Mouse (Mus musculus): Measurements from ENCODE around the gene Procr.

The Procr gene

DNA sequence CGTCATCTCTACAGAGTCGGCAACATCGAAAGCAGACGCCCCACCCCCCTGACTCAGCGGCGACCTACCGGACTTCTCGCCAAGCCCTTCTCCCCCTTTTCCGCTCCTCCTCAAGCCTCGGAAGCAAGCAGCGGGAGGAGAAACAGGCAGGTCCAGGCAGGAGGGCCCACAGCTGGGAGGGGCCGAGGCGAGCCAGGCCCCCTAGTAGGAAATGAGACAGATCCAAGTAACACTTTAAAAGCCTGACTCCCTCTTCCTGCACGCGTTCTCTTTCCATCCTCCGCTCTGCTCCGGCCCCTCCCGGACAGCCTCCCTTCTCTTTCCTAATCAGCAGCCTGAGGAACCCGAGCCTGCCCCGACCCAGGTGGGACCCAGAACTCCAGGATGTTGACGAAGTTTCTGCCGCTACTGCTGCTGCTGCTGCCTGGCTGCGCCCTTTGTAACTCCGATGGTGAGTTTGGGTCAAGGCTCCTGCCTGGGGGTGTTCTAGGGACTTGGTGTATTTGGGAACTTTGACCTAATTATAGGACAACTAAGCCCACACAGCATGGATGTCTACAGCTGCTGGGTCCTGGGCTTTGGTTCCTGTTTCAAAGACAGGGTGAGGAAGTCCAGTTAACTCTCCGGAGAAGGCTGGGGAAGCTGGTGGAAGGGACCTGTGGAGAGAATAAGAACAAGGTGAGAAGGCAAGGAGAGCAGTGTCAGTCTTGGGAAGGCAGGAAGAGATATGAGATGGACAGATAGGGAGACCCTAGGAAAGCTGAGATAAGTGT lies at the start of gene Procr:
Gene Procr (plus strand): TSS at position 104 of the 773 bp plus-strand sequence.
- Histone ChIP-seq H3K36me3 (ENCODE audit: control insufficient read depth, insufficient read depth, low read length, poor library complexity, severe bottlenecking) (no peaks in the 10 kb centered on the region), H3K27me3 (ENCODE audit: control insufficient read depth, insufficient read depth, low read length, poor library complexity, severe bottlenecking) (no peaks in the 10 kb centered on the region)
- no peak for DNase-seq (ENCODE audit: low read depth, low spot score)

DNA sequence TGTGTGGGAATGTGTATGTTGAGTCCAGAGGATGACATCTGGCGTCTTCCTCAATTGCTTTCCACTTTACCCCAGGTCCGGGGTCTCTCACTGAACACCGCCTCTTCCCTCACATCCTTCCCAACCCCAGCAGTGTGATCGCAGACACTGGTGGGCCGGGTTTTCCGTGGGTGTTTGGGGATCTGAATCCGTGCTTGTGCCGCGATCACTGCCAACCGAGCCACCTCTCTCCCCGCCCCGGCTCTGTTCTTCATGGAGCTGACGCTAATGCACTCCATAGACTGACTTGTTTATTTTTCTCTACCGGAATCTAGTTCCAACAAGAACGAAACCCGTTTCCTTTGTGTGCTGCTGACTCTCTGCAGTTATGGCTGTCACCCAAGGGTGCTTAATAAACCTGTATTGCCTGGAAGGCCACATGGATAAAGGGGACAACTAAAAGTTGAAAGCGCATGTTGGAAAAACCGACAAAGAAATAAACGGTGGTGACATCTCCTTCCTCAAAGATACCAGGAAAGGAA lies 49.5 kb upstream of the Procr start:
- DNase-seq (ENCODE audit: low read depth, low spot score): no peak
- no peaks in the 10 kb centered on the region for H3K27me3 ChIP-seq (ENCODE audit: control insufficient read depth, insufficient read depth, low read length, poor library complexity, severe bottlenecking)
- peaks cover 11% of the 10 kb centered on the region for H3K36me3 ChIP-seq (ENCODE audit: control insufficient read depth, insufficient read depth, low read length, poor library complexity, severe bottlenecking)

DNA sequence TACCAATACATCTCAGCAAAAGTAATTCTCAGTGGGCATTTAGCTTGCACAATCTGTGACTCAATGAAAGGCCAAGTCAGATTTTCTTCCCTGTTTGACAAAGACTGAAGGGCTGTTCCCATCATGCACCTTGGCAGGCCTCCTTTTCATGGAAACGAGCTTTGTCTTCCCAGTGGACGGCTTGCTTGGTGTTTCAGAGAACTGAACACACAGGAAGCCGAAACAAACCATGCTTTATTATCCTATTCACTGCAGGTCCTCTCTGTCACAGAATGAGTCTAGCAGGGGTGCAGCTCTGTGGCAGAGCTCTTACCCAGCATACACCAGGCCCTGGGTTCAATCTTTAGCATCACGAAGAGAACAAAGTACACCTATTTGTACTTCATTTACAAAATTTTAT lies 47.3 kb upstream of the Procr start:
- no peaks in the 10 kb centered on the region for H3K27me3 ChIP-seq (ENCODE audit: control insufficient read depth, insufficient read depth, low read length, poor library complexity, severe bottlenecking)
- H3K36me3 ChIP-seq (ENCODE audit: control insufficient read depth, insufficient read depth, low read length, poor library complexity, severe bottlenecking): peaks cover 15% of the 10 kb centered on the region
- DNase-seq (ENCODE audit: low read depth, low spot score): no peak

DNA sequence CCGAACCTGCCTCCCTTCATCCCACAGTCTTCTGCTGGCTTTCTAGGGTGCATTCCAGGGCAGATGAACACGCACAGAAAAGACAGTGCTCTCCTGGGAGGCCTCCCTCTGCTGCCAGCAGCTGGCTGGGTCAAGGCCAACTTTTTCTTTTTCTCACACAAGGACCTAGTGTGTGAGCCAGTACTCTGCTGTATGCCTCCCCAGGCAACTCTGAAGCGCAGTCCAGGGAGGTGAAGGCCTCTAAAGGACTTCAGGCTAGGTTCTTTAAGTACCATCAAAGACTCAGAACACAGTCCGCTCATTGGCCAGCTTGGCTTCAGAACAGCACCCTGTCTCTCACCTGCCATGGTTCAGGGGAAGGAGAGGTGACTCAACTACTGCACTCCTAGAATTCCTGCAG lies 43.7 kb upstream of the Procr start:
- no peak for DNase-seq (ENCODE audit: low read depth, low spot score)

DNA sequence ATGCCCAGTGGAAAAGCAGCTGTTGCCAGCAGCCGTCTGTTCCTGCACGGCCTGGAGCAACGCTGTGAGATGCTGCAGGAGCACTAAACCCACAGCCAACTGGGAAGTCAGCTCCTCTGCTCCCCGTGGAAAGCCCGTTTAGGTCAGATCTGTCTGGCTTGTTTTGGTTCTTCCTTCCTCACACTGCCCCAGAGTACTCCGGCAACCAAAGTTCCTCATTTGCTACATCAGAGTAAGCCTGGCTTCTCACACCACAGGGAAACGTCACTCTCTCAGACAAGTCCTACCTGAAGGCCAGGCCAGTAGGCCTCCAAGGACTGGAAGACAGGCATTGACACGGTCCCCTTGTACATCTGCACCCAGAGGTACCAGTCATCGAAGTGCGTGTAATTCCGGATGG lies 40.4 kb upstream of the Procr start:
- Histone ChIP-seq H3K36me3 (ENCODE audit: control insufficient read depth, insufficient read depth, low read length, poor library complexity, severe bottlenecking) (peaks cover 13% of the 10 kb centered on the region), H3K27me3 (ENCODE audit: control insufficient read depth, insufficient read depth, low read length, poor library complexity, severe bottlenecking) (no peaks in the 10 kb centered on the region)
- no peak for DNase-seq (ENCODE audit: low read depth, low spot score)

More for the DNA sequence above, 43.7 kb upstream of the Procr start:
- Histone ChIP-seq H3K36me3 (ENCODE audit: control insufficient read depth, insufficient read depth, low read length, poor library complexity, severe bottlenecking) (peaks cover 12% of the 10 kb centered on the region), H3K27me3 (ENCODE audit: control insufficient read depth, insufficient read depth, low read length, poor library complexity, severe bottlenecking) (no peaks in the 10 kb centered on the region)

DNA sequence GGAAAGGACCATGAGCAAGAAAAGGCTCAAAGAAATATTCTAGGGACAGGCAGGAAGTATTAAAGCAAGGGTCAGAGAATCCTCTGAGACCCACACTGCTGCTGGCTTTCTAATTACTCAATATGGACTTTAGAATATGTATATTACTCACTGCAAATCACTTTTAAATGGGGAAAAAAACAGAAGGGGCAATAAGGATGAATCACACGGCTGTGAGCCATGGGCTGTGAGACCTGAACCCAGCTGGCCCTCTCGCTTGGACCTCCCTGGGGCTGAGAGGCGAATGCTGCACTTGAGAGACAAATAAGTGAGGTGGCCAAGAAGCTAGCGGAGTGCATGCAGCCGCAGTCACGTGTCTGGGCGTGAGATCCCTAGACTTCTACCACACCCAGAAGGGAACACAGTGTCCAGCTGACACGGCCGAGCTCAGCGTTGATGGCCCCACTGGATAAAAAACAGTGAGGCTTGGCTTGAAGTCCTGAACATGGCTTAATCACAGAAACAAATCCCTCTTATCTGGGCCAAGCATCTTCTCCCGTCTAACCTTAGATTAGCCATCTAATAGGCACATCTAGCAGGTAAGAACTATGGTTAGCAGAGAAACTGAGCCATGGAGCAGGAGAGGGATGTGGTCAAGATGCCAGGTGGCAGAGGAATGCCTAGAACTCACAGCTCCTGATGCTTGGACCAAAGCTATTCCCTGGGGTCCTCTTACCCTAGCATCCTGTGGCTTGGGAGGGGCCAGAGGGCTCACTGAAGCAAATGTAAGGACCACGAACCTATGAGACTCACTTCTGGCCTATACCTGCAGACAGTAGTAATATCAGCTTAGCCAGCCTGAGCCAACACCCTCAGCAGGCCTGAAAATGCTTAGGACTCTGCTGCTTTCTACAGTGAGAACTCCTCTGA lies 33.6 kb upstream of the Procr start:
- Histone ChIP-seq H3K27me3 (ENCODE audit: control insufficient read depth, insufficient read depth, low read length, poor library complexity, severe bottlenecking) (no peaks in the 10 kb centered on the region), H3K36me3 (ENCODE audit: control insufficient read depth, insufficient read depth, low read length, poor library complexity, severe bottlenecking) (peaks cover 9% of the 10 kb centered on the region)
- no peak for DNase-seq (ENCODE audit: low read depth, low spot score)

DNA sequence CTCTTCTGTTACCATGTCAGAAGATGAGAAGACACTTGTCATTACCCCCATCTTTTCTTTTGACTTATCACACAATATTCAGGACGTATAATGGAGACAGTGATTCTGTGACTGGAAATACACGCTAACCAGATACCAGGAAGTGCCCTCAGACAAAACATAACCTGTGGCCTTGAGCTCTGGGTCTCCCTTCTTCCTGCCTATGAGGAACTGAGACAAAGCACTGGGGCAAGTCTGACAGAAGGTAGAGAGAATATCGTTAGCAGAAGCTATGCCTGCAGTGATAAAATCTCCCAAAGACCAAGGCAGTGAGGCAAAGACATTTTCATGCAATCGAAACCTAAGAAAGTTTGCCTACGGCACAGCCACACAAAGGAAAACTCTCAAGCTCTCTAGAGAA lies 30.3 kb upstream of the Procr start:
- Histone ChIP-seq H3K27me3 (ENCODE audit: control insufficient read depth, insufficient read depth, low read length, poor library complexity, severe bottlenecking) (no peaks in the 10 kb centered on the region), H3K36me3 (ENCODE audit: control insufficient read depth, insufficient read depth, low read length, poor library complexity, severe bottlenecking) (peaks cover 5% of the 10 kb centered on the region)
- peak; percentile 49 for DNase-seq (ENCODE audit: low read depth, low spot score)

DNA sequence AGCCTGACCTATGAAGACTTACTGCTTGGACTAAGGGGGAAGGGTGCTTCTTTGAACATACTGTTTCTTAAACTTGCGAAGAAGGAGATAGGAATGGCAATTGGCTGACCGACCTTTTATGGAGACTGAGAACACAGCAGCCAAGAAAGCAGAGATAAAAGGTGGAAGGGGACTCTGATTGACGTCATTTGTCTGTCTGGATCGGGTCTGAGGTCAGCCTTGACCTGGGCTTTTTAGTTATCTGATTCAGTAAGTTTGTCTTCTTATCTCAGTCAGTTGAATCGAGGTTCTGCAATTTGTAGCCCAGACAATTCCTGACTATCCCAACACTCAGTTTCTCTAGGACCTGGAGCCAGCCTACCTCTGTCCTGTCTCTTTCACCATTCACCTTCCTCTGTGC lies 26.9 kb upstream of the Procr start:
- Histone ChIP-seq H3K27me3 (ENCODE audit: control insufficient read depth, insufficient read depth, low read length, poor library complexity, severe bottlenecking) (no peaks in the 10 kb centered on the region), H3K36me3 (ENCODE audit: control insufficient read depth, insufficient read depth, low read length, poor library complexity, severe bottlenecking) (no peaks in the 10 kb centered on the region)
- no peak for DNase-seq (ENCODE audit: low read depth, low spot score)

DNA sequence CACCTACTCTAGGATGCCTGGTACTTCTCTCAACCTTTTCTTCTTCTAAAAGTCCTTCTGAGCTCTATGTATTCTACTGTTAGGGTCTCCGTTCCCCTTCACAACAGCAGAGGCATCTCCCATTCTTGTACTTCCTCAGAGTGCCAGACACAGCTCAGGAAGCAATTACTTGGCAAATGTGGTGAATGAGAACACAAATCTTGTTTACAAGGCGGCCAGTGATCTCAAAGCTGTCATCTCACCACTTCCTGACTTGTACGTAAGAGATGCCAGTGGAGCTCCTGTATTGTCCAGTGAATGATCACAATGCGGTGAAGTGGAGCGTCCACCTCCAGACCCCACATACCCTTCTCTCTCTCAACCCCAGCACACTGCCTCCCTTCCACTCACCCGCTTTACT lies 26.4 kb upstream of the Procr start:
- H3K36me3 ChIP-seq (ENCODE audit: control insufficient read depth, insufficient read depth, low read length, poor library complexity, severe bottlenecking): no peaks in the 10 kb centered on the region
- H3K27me3 ChIP-seq (ENCODE audit: control insufficient read depth, insufficient read depth, low read length, poor library complexity, severe bottlenecking): no peaks in the 10 kb centered on the region
- DNase-seq (ENCODE audit: low read depth, low spot score): no peak

DNA sequence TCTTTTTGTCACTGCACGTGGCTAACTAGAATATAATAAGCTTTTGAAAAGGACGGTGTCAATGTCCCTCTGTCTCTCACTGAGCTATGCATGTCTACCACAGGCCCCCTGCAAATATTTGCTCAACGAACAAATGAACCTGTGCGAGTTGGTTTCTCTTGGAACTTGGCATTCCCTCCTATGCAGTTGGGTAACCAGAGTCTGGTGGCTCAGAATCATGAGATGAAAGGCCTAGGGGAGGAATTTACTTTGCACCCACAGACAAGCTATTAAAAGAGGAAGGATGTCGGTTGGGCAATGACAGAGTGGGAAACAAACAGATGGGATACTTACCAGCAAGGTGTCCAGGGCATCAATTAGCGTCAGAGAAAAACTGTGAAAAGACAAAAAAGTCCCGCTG lies 24.6 kb upstream of the Procr start:
- no peaks in the 10 kb centered on the region for H3K36me3 ChIP-seq (ENCODE audit: control insufficient read depth, insufficient read depth, low read length, poor library complexity, severe bottlenecking)
- no peaks in the 10 kb centered on the region for H3K27me3 ChIP-seq (ENCODE audit: control insufficient read depth, insufficient read depth, low read length, poor library complexity, severe bottlenecking)
- no peak for DNase-seq (ENCODE audit: low read depth, low spot score)

DNA sequence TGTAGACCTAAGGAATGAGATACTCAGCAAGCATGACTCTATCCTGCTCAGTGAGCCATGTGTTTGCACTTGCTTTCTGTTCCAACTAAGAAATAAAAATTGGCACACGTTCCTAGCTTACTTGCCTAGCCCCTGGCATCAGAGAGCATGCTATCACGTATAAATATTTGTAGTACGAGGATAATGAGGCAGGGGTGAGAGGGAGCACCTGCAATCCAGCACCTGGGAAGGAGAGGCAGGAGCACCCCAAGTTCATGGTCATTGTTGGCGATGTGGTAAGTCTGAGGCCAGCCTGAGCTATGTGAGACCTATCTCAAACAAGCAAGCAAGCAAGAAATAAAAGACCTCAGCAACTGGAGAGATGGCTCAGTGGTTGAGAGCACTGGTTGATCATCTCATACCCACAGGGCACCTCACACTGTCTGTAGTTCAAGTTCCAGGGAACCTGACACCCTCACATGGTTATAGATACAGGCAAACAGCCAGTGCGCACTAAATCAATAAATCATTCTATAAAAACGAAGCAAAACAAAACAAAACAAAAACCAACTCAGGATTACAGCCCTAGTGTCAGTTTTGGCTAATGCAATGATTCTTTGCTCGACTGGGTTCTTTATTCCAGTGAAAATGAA lies 23.0 kb upstream of the Procr start:
- no peaks in the 10 kb centered on the region for H3K27me3 ChIP-seq (ENCODE audit: control insufficient read depth, insufficient read depth, low read length, poor library complexity, severe bottlenecking)
- no peak for DNase-seq (ENCODE audit: low read depth, low spot score)
- no peaks in the 10 kb centered on the region for H3K36me3 ChIP-seq (ENCODE audit: control insufficient read depth, insufficient read depth, low read length, poor library complexity, severe bottlenecking)

DNA sequence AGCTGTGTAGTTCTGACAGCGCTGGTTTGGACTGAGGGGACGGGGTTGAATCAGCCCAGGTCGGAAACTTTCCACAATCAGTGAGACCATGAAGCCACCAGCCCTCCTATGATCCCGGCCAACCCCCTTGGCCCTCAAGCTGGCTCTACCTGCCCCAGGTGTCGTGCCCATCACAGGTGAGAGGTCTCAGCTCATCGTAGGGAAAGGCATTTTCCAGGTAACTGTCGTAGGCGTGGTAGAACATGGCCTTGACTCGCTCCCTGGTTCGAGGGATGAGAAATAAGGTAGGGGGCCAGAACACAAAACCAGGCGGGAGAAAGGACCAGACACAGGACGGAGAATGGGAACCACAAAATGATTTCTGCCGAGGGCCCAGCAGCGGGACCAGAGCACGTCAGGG lies 22.2 kb upstream of the Procr start:
- no peak for DNase-seq (ENCODE audit: low read depth, low spot score)
- no peaks in the 10 kb centered on the region for H3K36me3 ChIP-seq (ENCODE audit: control insufficient read depth, insufficient read depth, low read length, poor library complexity, severe bottlenecking)
- H3K27me3 ChIP-seq (ENCODE audit: control insufficient read depth, insufficient read depth, low read length, poor library complexity, severe bottlenecking): no peaks in the 10 kb centered on the region

DNA sequence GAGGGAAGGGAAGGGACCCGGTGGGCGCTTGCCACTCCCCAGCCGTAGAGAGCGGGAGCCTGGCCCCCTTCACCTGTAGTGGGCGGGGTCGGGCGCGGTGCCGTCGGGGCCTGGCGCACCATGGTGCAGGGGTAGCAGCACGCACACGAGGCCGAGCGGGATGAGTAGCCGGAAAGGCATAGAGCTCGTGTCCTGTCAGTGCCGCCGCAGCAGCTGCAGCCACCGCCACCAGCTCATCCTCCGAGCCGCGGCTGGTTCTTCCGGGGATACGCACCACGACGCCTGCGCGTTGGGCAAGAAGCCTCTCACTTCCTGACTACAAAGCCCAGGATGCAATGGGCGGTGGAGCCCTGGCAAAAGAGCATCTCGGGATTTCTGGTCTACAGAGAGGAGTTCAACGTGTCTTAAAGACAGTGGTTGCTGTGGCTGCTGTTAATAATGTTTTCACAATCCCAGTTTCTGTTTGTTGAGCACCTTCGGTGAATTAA lies 21.7 kb upstream of the Procr start, which contains the start of gene Edem2:
Gene Edem2 (minus strand): TSS at position 318 of the 488 bp plus-strand sequence.
- peak; percentile 95 for DNase-seq (ENCODE audit: low read depth, low spot score)
- Histone ChIP-seq H3K27me3 (ENCODE audit: control insufficient read depth, insufficient read depth, low read length, poor library complexity, severe bottlenecking) (no peaks in the 10 kb centered on the region), H3K36me3 (ENCODE audit: control insufficient read depth, insufficient read depth, low read length, poor library complexity, severe bottlenecking) (no peaks in the 10 kb centered on the region)

DNA sequence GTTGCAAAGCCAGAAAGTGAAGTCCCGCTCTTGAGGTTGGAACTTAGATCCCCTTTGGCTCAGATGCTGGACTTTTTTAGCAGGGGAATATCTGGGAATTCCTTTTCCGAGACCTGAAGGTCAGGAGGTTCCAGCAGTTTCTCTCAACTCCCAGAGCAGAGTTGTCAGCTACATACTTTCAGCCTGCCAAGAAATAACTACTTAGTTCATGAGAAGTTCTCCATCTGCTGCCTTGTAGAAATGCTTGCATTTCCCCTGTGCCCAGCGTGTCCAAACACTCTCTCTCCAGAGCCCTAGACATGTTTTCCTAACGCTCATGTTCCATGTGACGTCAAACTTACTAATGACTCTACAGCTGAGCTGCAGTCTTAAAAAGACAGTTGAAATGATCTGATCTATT lies 15.8 kb upstream of the Procr start:
- no peak for DNase-seq (ENCODE audit: low read depth, low spot score)
- no peaks in the 10 kb centered on the region for H3K36me3 ChIP-seq (ENCODE audit: control insufficient read depth, insufficient read depth, low read length, poor library complexity, severe bottlenecking)
- no peaks in the 10 kb centered on the region for H3K27me3 ChIP-seq (ENCODE audit: control insufficient read depth, insufficient read depth, low read length, poor library complexity, severe bottlenecking)
